ENCODE assay signal across 9 mouse cellular contexts in the genomic region with DNA sequence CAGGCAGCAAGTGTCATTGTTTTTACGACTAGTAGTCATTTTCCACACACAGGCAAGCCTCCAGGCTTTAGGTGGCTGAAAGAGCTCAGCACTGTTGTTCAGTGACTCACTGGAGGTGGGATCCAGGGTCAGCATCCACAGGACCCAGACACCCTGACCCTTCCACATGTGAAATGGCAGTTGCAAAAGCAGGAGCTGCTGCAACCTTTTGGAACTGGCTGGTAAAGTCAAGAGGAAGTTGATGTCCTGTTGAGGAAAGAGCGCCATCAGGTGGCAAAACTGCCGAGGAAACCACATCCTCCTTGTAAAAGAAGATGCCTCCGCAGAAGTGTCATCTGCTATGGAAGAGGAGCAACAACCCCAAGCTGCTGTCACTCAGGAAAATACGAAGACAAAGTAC. TPM values are rescaled to one million over a fixed set of nuclear protein-coding genes. Genes with fewer than 3 reads are reported as not detected.
A peak's percentile ranks its signal among the peaks of the same experiment; 100 is the strongest.
DNase-seq lines count a peak whose midpoint lies in the region; ATAC-seq and TF ChIP-seq lines count a peak whose summit lies in the region.
"Had no signal": no experiment of that assay in that cellular context is flagged by ENCODE, and none has a peak within 500 bp of the region (broad histone marks: within the 10 kb centered on the region; RNA-seq: fewer than 3 reads in every experiment).

No protein-coding gene starts in this region.

- intact Hi-C loops in left cerebral cortex, adult 2 months (cut with DNase I), result no loop called here
- intact Hi-C loops in left cerebral cortex, postnatal 36 days (cut with DNase I), result no loop called here

- H3K36me3 ChIP-seq in stomach, postnatal 0 days (ENCODE audit: control insufficient read depth, insufficient read depth, low read length), result no peaks in the 10 kb centered on the region
- H3K36me3 ChIP-seq in heart, embryonic 11.5 days (ENCODE audit: control insufficient read depth, insufficient read depth, low read length), result no peaks in the 10 kb centered on the region
- H3K36me3 ChIP-seq in hindbrain, embryonic 14.5 days (replicated peaks; ENCODE audit: control insufficient read depth, insufficient read depth), result no peaks in the 10 kb centered on the region

- TF ChIP-seq EP300 in stomach, postnatal 0 days (optimal IDR thresholded peaks at IDR 0.05), result no peak

- 67% methylated on average over 5 of the region's 5 CpGs for WGBS in stomach, postnatal 0 days
- 74% methylated on average over 5 of the region's 5 CpGs for WGBS in heart, embryonic 11.5 days (ENCODE audit: insufficient replicate concordance)
- WGBS in hindbrain, embryonic 14.5 days, result 78% methylated on average over 5 of the region's 5 CpGs

- H3K4me2 ChIP-seq in stomach, postnatal 0 days (replicated peaks; ENCODE audit: low read depth), result no peak overlapping the region
- H3K4me2 ChIP-seq in heart, embryonic 11.5 days, result no peak overlapping the region
- no peak overlapping the region for H3K4me2 ChIP-seq in hindbrain, embryonic 14.5 days (replicated peaks)

- ATAC-seq in stomach, postnatal 0 days (ENCODE audit: low FRiP score, low TSS enrichment), result no peak
- no peak for ATAC-seq in heart, embryonic 11.5 days (replicated peaks; ENCODE audit: insufficient number of reproducible peaks, low FRiP score, low TSS enrichment)
- no peak for ATAC-seq in hindbrain, embryonic 14.5 days (ENCODE audit: low FRiP score)

- DNase-seq in left cerebral cortex, adult 2 months (ENCODE audit: extremely low spot score in 1 of 2, low spot score in 2 of 2), result no peak
- DNase-seq in left cerebral cortex, postnatal 36 days (ENCODE audit: low spot score in 2 of 2), result no peak
- DNase-seq in ES-CJ7 (ENCODE audit: low read depth, low spot score), result peak; percentile 42
- DNase-seq in c-Kit-positive CD71-negative TER-119-negative erythroid progenitor cells, embryonic 14.5 days (ENCODE audit: low read depth), result peak; percentile 38
- no peak for DNase-seq in stomach, postnatal 0 days (ENCODE audit: low spot score)
- DNase-seq in right cerebral cortex, adult 18-20 months, result no peak
- no peak for DNase-seq in hindbrain, embryonic 14.5 days (ENCODE audit: low spot score)

- H3K4me3 ChIP-seq in left cerebral cortex, adult 2 months, result no peak overlapping the region
- H3K4me3 ChIP-seq in stomach, postnatal 0 days (ENCODE audit: low read depth, low read length), result no peak overlapping the region
- no peak overlapping the region for H3K4me3 ChIP-seq in heart, embryonic 11.5 days (ENCODE audit: low read depth, low read length)
- H3K4me3 ChIP-seq in hindbrain, embryonic 14.5 days (replicated peaks; ENCODE audit: low read length), result no peak overlapping the region
- H3K4me3 ChIP-seq: megakaryocyte, embryonic 14.5 days had no signal

- TF ChIP-seq CTCF in left cerebral cortex, adult 2 months (IDR thresholded peaks at IDR 0.05), result peak; percentile 18; the same call in 1 of the 2 replicates
- TF ChIP-seq CTCF in stomach, postnatal 0 days (IDR thresholded peaks at IDR 0.05; ENCODE audit: low read depth), result peak; percentile 42

- H3K27me3 ChIP-seq in stomach, postnatal 0 days (ENCODE audit: control insufficient read depth, insufficient read depth, low read length), result no peaks in the 10 kb centered on the region
- no peaks in the 10 kb centered on the region for H3K27me3 ChIP-seq in heart, embryonic 11.5 days (ENCODE audit: control insufficient read depth, insufficient read depth, low read length)
- H3K27me3 ChIP-seq in hindbrain, embryonic 14.5 days (ENCODE audit: control insufficient read depth, insufficient read depth, low read length), result no peaks in the 10 kb centered on the region

- no peak overlapping the region for H3K9ac ChIP-seq in stomach, postnatal 0 days (ENCODE audit: low read length)
- no peak overlapping the region for H3K9ac ChIP-seq in heart, embryonic 11.5 days (ENCODE audit: low read depth, low read length)
- H3K9ac ChIP-seq in hindbrain, embryonic 14.5 days, result no peak overlapping the region

- no peaks in the 10 kb centered on the region for H3K9me3 ChIP-seq in stomach, postnatal 0 days (ENCODE audit: control insufficient read depth, low read length)
- H3K9me3 ChIP-seq in heart, embryonic 11.5 days (replicated peaks; ENCODE audit: control insufficient read depth, low read length), result 0 out of 2 replicates have a peak, but pooled peaks cover 5% of the 10 kb centered on the region
- H3K9me3 ChIP-seq in hindbrain, embryonic 14.5 days (ENCODE audit: control insufficient read depth, low read length), result peaks cover 5% of the 10 kb centered on the region; the same call in 1 of the 2 replicates

- no peaks in the 10 kb centered on the region for H3K4me1 ChIP-seq in stomach, postnatal 0 days (replicated peaks; ENCODE audit: control insufficient read depth, insufficient read depth)
- H3K4me1 ChIP-seq in heart, embryonic 11.5 days (ENCODE audit: control insufficient read depth, insufficient read depth, low read length), result no peaks in the 10 kb centered on the region
- H3K4me1 ChIP-seq in hindbrain, embryonic 14.5 days (replicated peaks; ENCODE audit: control insufficient read depth, insufficient read depth, low read length), result no peaks in the 10 kb centered on the region

- no peak overlapping the region for H3K27ac ChIP-seq in left cerebral cortex, adult 2 months
- H3K27ac ChIP-seq in stomach, postnatal 0 days (replicated peaks), result no peak overlapping the region
- no peak overlapping the region for H3K27ac ChIP-seq in heart, embryonic 11.5 days (ENCODE audit: low read depth, low read length)
- H3K27ac ChIP-seq in hindbrain, embryonic 14.5 days, result no peak overlapping the region

RNA-seq across cellular contexts. Expression of gene 4932438H23Rik, which starts 18.7 kb away (rescaled TPM):
- total RNA-seq in left cerebral cortex, adult 2 months (2021), result under 1 TPM; 0.72 to 0.91 TPM
- total RNA-seq in left cerebral cortex, postnatal 36 days (2021), result under 1 TPM; 0.59 to 0.96 TPM
- polyA plus RNA-seq in stomach, postnatal 0 days (2015; fragmentation: Nextera tagmentation; extraction: Ambion mirVana), result 0.04 and 0.10 TPM in 2 replicates
- polyA plus RNA-seq in heart, embryonic 11.5 days (2014; fragmentation: Nextera tagmentation; extraction: Ambion mirVana), result 0.13 TPM in 1 of 2 replicates, not detected in the other
- polyA plus RNA-seq in hindbrain, embryonic 14.5 days (2014; fragmentation: Nextera tagmentation; extraction: Ambion mirVana), result 0.76 and 1.5 TPM in 2 replicates

RNA-seq across cellular contexts. Expression of gene Paxbp1, which starts 31.8 kb away (rescaled TPM):
- 10 to 100 TPM; 66.1 to 76.5 TPM for total RNA-seq in left cerebral cortex, adult 2 months (2021)
- 10 to 100 TPM; 39.7 to 74.0 TPM for total RNA-seq in left cerebral cortex, postnatal 36 days (2021)
- 13.8 and 15.0 TPM in 2 replicates for polyA plus RNA-seq in stomach, postnatal 0 days (2015; fragmentation: Nextera tagmentation; extraction: Ambion mirVana)
- 55.5 and 56.4 TPM in 2 replicates for polyA plus RNA-seq in heart, embryonic 11.5 days (2014; fragmentation: Nextera tagmentation; extraction: Ambion mirVana)
- 64.7 and 71.6 TPM in 2 replicates for polyA plus RNA-seq in hindbrain, embryonic 14.5 days (2014; fragmentation: Nextera tagmentation; extraction: Ambion mirVana)

Comparison
In these comparisons a context has a peak if more than half of its experiments do, and no peak if none do; other contexts are left out.
1. DNase-seq: peak in ES-CJ7 (single experiment) and c-Kit-positive CD71-negative TER-119-negative erythroid progenitor cells, embryonic 14.5 days (single experiment); none in left cerebral cortex, adult 2 months (0 of 2), left cerebral cortex, postnatal 36 days (0 of 2), stomach, postnatal 0 days (single experiment), right cerebral cortex, adult 18-20 months (single experiment) and hindbrain, embryonic 14.5 days (single experiment).